Mouse (Mus musculus): ENCODE measurements around the gene C87436. TPM values are rescaled to one million over a fixed set of nuclear protein-coding genes. Genes with fewer than 3 reads are reported as not detected.

The C87436 gene
- polyA plus RNA-seq (2014; fragmentation: Nextera tagmentation; extraction: Ambion mirVana): 33.6 and 35.2 TPM in 2 replicates

GRCm38 (mm10) chr6:86438272-86439118, at the start of gene C87436:
C87436 (plus strand) TSS chr6:86438374.
- H3K4me3 ChIP-seq (ENCODE audit: low read depth, low read length): peak within 1 kb of the TSS; percentile 83
- H3K27me3 ChIP-seq (replicated peaks; ENCODE audit: control insufficient read depth, insufficient read depth, low read length): no peaks in the 10 kb centered on the region
- ATAC-seq: peak; percentile 96
- no peaks in the 10 kb centered on the region for H3K9me3 ChIP-seq (replicated peaks; ENCODE audit: control insufficient read depth, low read length)
- H3K9ac ChIP-seq (ENCODE audit: low read length): peak within 1 kb of the TSS; percentile 86
- H3K4me2 ChIP-seq (ENCODE audit: low read length): peak within 1 kb of the TSS; percentile 79
- peak within 1 kb of the TSS; percentile 87 for H3K27ac ChIP-seq (ENCODE audit: low read depth, low read length)
- H3K36me3 ChIP-seq (ENCODE audit: control insufficient read depth, insufficient read depth, low read length): peaks cover 33% of the 10 kb centered on the region
- H3K4me1 ChIP-seq (ENCODE audit: control insufficient read depth, insufficient read depth, low read length): no peaks in the 10 kb centered on the region
- WGBS: under 1% methylated on average over 59 of the region's 59 CpGs
- DNase-seq (ENCODE audit: low spot score): peak; percentile 97

- WGBS: 88% methylated on average over 18 of the region's 18 CpGs
- Histone ChIP-seq H3K36me3 (ENCODE audit: control insufficient read depth, insufficient read depth, low read length) (peaks cover 84% of the 10 kb centered on the region), H3K9me3 (replicated peaks; ENCODE audit: control insufficient read depth, low read length) (no peaks in the 10 kb centered on the region), H3K4me3 (ENCODE audit: low read depth, low read length) (no peak overlapping the region), H3K4me2 (ENCODE audit: low read length) (no peak overlapping the region), H3K9ac (ENCODE audit: low read length) (no peak overlapping the region), H3K4me1 (ENCODE audit: control insufficient read depth, insufficient read depth, low read length) (no peaks in the 10 kb centered on the region), H3K27me3 (replicated peaks; ENCODE audit: control insufficient read depth, insufficient read depth, low read length) (no peaks in the 10 kb centered on the region), H3K27ac (ENCODE audit: low read depth, low read length) (no peak overlapping the region)
- no peak for ATAC-seq
- DNase-seq (ENCODE audit: low spot score): no peak
Observed at GRCm38 (mm10) chr6:86388461-86388860, 49.7 kb upstream of the C87436 start.

- no peaks in the 10 kb centered on the region for H3K9me3 ChIP-seq (replicated peaks; ENCODE audit: control insufficient read depth, low read length)
- no peak overlapping the region for H3K4me2 ChIP-seq (ENCODE audit: low read length)
- no peak overlapping the region for H3K9ac ChIP-seq (ENCODE audit: low read length)
- DNase-seq (ENCODE audit: low spot score) (no peak), ATAC-seq (no peak)
- H3K27ac ChIP-seq (ENCODE audit: low read depth, low read length): no peak overlapping the region
- no peaks in the 10 kb centered on the region for H3K27me3 ChIP-seq (replicated peaks; ENCODE audit: control insufficient read depth, insufficient read depth, low read length)
- 99% methylated on average over 5 of the region's 5 CpGs for WGBS
- peaks cover 75% of the 10 kb centered on the region for H3K36me3 ChIP-seq (ENCODE audit: control insufficient read depth, insufficient read depth, low read length)
- H3K4me1 ChIP-seq (ENCODE audit: control insufficient read depth, insufficient read depth, low read length): peaks cover 12% of the 10 kb centered on the region
- no peak overlapping the region for H3K4me3 ChIP-seq (ENCODE audit: low read depth, low read length)
Observed at GRCm38 (mm10) chr6:86391326-86391725, 46.8 kb upstream of the C87436 start.

- H3K4me3 ChIP-seq (ENCODE audit: low read depth, low read length): no peak overlapping the region
- no peaks in the 10 kb centered on the region for H3K27me3 ChIP-seq (replicated peaks; ENCODE audit: control insufficient read depth, insufficient read depth, low read length)
- H3K36me3 ChIP-seq (ENCODE audit: control insufficient read depth, insufficient read depth, low read length): peaks cover 57% of the 10 kb centered on the region
- H3K4me2 ChIP-seq (ENCODE audit: low read length): no peak overlapping the region
- ATAC-seq: no peak
- DNase-seq (ENCODE audit: low spot score): no peak
- no peak overlapping the region for H3K27ac ChIP-seq (ENCODE audit: low read depth, low read length)
- peaks cover 17% of the 10 kb centered on the region for H3K4me1 ChIP-seq (ENCODE audit: control insufficient read depth, insufficient read depth, low read length)
- H3K9ac ChIP-seq (ENCODE audit: low read length): no peak overlapping the region
- WGBS: 100% methylated on average over 1 of the region's 1 CpGs
- H3K9me3 ChIP-seq (replicated peaks; ENCODE audit: control insufficient read depth, low read length): no peaks in the 10 kb centered on the region
Observed at GRCm38 (mm10) chr6:86393187-86393586, 45.0 kb upstream of the C87436 start.

- Histone ChIP-seq H3K4me1 (ENCODE audit: control insufficient read depth, insufficient read depth, low read length) (peaks cover 17% of the 10 kb centered on the region), H3K9ac (ENCODE audit: low read length) (no peak overlapping the region), H3K9me3 (replicated peaks; ENCODE audit: control insufficient read depth, low read length) (no peaks in the 10 kb centered on the region), H3K27ac (ENCODE audit: low read depth, low read length) (no peak overlapping the region), H3K27me3 (replicated peaks; ENCODE audit: control insufficient read depth, insufficient read depth, low read length) (no peaks in the 10 kb centered on the region), H3K4me2 (ENCODE audit: low read length) (no peak overlapping the region), H3K36me3 (ENCODE audit: control insufficient read depth, insufficient read depth, low read length) (peaks cover 47% of the 10 kb centered on the region), H3K4me3 (ENCODE audit: low read depth, low read length) (no peak overlapping the region)
- 90% methylated on average over 17 of the region's 17 CpGs for WGBS
- DNase-seq (ENCODE audit: low spot score) (no peak), ATAC-seq (no peak)
Observed at GRCm38 (mm10) chr6:86394078-86394720, 44.0 kb upstream of the C87436 start.

GRCm38 (mm10) chr6:86395021-86395420, 43.2 kb upstream of the C87436 start:
- Histone ChIP-seq H3K4me1 (ENCODE audit: control insufficient read depth, insufficient read depth, low read length) (peaks cover 17% of the 10 kb centered on the region), H3K27ac (ENCODE audit: low read depth, low read length) (no peak overlapping the region), H3K36me3 (ENCODE audit: control insufficient read depth, insufficient read depth, low read length) (peaks cover 39% of the 10 kb centered on the region), H3K27me3 (replicated peaks; ENCODE audit: control insufficient read depth, insufficient read depth, low read length) (no peaks in the 10 kb centered on the region), H3K9me3 (replicated peaks; ENCODE audit: control insufficient read depth, low read length) (no peaks in the 10 kb centered on the region), H3K9ac (ENCODE audit: low read length) (peak overlapping the region; percentile 96), H3K4me2 (ENCODE audit: low read length) (peak overlapping the region; percentile 69), H3K4me3 (ENCODE audit: low read depth, low read length) (peak overlapping the region; percentile 87; the same call in 1 of the 2 replicates)
- WGBS: 91% methylated on average over 9 of the region's 9 CpGs
- ATAC-seq (no peak), DNase-seq (ENCODE audit: low spot score) (no peak)

- DNase-seq (ENCODE audit: low spot score): no peak
Observed at GRCm38 (mm10) chr6:86395969-86396368, 42.2 kb upstream of the C87436 start.

GRCm38 (mm10) chr6:86396581-86397256, 41.5 kb upstream of the C87436 start, which contains the start of gene Pcyox1:
Pcyox1 (minus strand) TSS chr6:86397154.
- H3K4me2 ChIP-seq (ENCODE audit: low read length): peak within 1 kb of the TSS; percentile 69
- H3K27me3 ChIP-seq (replicated peaks; ENCODE audit: control insufficient read depth, insufficient read depth, low read length): no peaks in the 10 kb centered on the region
- ATAC-seq (peak; percentile 94), DNase-seq (ENCODE audit: low spot score) (peak; percentile 91)
- peak within 1 kb of the TSS; percentile 96 for H3K9ac ChIP-seq (ENCODE audit: low read length)
- H3K27ac ChIP-seq (ENCODE audit: low read depth, low read length): peak within 1 kb of the TSS; percentile 91
- H3K4me3 ChIP-seq (ENCODE audit: low read depth, low read length): peak within 1 kb of the TSS; percentile 87
- H3K36me3 ChIP-seq (ENCODE audit: control insufficient read depth, insufficient read depth, low read length): peaks cover 22% of the 10 kb centered on the region
- whole genome bisulfite sequencing: under 1% methylated on average over 51 of the region's 51 CpGs
- H3K4me1 ChIP-seq (ENCODE audit: control insufficient read depth, insufficient read depth, low read length): peaks cover 17% of the 10 kb centered on the region
- no peaks in the 10 kb centered on the region for H3K9me3 ChIP-seq (replicated peaks; ENCODE audit: control insufficient read depth, low read length)

More at GRCm38 (mm10) chr6:86395969-86396368, 42.2 kb upstream of the C87436 start:
- no peaks in the 10 kb centered on the region for H3K9me3 ChIP-seq (replicated peaks; ENCODE audit: control insufficient read depth, low read length)
- peaks cover 17% of the 10 kb centered on the region for H3K4me1 ChIP-seq (ENCODE audit: control insufficient read depth, insufficient read depth, low read length)
- ATAC-seq: no peak
- peak overlapping the region; percentile 96 for H3K9ac ChIP-seq (ENCODE audit: low read length)
- H3K27me3 ChIP-seq (replicated peaks; ENCODE audit: control insufficient read depth, insufficient read depth, low read length): no peaks in the 10 kb centered on the region
- peaks cover 29% of the 10 kb centered on the region for H3K36me3 ChIP-seq (ENCODE audit: control insufficient read depth, insufficient read depth, low read length)
- H3K4me3 ChIP-seq (ENCODE audit: low read depth, low read length): peak overlapping the region; percentile 87
- peak overlapping the region; percentile 91 for H3K27ac ChIP-seq (ENCODE audit: low read depth, low read length)
- 21% methylated on average over 10 of the region's 10 CpGs for WGBS
- peak overlapping the region; percentile 69 for H3K4me2 ChIP-seq (ENCODE audit: low read length)
